Mouse (Mus musculus) testis, adult 2 months (tissue): ENCODE results near the gene 9430097D07Rik. TPM values are rescaled to one million over a fixed set of nuclear protein-coding genes. Genes with fewer than 3 reads are reported as not detected.

Source experiments
- H3K27ac ChIP-seq: fragments of 200-500 bp; 2 replicates; pipeline ENCODE4 v1.5.1; 2012; ENCODE audit warnings: low read depth, low read length; ENCODE audit not compliant: control insufficient read depth, insufficient read depth
- H3K27me3 ChIP-seq: fragments of 200-500 bp; 2 replicates; pipeline ENCODE4 v1.6.1; 2012; ENCODE audit warnings: mild to moderate bottlenecking, low read length, moderate library complexity; ENCODE audit not compliant: control insufficient read depth, insufficient read depth
- H3K36me3 ChIP-seq: fragments of 200-500 bp; 2 replicates; pipeline ENCODE4 v1.6.1; 2012; ENCODE audit warnings: mild to moderate bottlenecking, low read length; ENCODE audit not compliant: control insufficient read depth, insufficient read depth
- H3K4me1 ChIP-seq: fragments of 200-500 bp; 2 replicates; pipeline ENCODE4 v1.6.1; 2012; ENCODE audit warnings: low read length; ENCODE audit not compliant: control insufficient read depth, insufficient read depth
- H3K4me3 ChIP-seq: fragments of 200-500 bp; 2 replicates; pipeline ENCODE4 v1.5.1; 2012; ENCODE audit warnings: low read depth, mild to moderate bottlenecking, low read length, moderate library complexity, mixed read lengths; ENCODE audit not compliant: control insufficient read depth
- CTCF ChIP-seq: fragments of 200-500 bp; IDR thresholded peaks from 2 replicates; pipeline ENCODE4 v1.5.1; 2012; ENCODE audit warnings: low read depth, mild to moderate bottlenecking, inconsistent platforms, low read length, moderate library complexity; ENCODE audit not compliant: control insufficient read depth, insufficient read depth, insufficient replicate concordance
- POLR2A ChIP-seq: fragments of 200-500 bp; IDR thresholded peaks from 2 replicates; pipeline ENCODE4 v1.6.1; 2012; ENCODE audit warnings: low read depth, mild to moderate bottlenecking, inconsistent platforms, low read length, moderate library complexity; ENCODE audit not compliant: control insufficient read depth
- polyA plus RNA-seq: library from polyadenylated mRNA; depleted of rRNA; stranded (reverse); fragments of >200 nt; gene quantifications from 2 replicates; pipeline ENCODE4 v1.2.3, GENCODE M21; 2012

The 9430097D07Rik gene
- polyA plus RNA-seq, 1 experiment, result 2.3 TPM

DNA sequence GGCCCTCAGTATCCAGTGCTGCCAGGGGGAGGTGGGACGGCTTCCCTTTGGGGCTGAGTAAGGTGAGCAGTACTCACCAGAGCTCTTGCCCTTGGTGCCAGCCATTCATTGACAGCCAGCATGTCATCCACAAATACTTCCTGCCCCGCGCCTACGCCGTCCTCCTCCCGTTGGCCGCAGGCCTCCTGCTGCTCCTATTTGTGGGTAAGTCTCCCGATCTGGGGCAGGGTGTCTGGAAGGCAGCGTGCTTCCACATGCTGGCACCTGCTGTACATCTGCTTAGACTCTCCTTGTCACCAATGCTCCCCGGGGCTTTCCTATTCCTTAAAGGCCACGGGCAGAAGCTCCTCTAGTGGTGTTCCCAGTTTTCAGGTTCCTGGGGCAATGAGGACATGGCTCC, 3.3 kb downstream of the 9430097D07Rik start:
- Histone ChIP-seq H3K36me3 (no peaks in the 10 kb centered on the region), H3K27me3 (peaks cover 2% of the 10 kb centered on the region), H3K27ac (no peak overlapping the region), H3K4me1 (peaks cover 4% of the 10 kb centered on the region), H3K4me3 (peak overlapping the region; percentile 49)
- TF ChIP-seq CTCF (no peak), POLR2A (no peak)

- H3K4me1 ChIP-seq, result peaks cover 4% of the 10 kb centered on the region
- H3K27ac ChIP-seq, result peak within 1 kb of the TSS; percentile 57
- no peaks in the 10 kb centered on the region for H3K36me3 ChIP-seq
- peak within 1 kb of the TSS; percentile 78 for H3K4me3 ChIP-seq
- peak; percentile 63 for TF ChIP-seq POLR2A
- no peak for TF ChIP-seq CTCF
- H3K27me3 ChIP-seq, result peaks cover 2% of the 10 kb centered on the region
Measured at GRCm38 (mm10) chr2:32570698-32571494, 4.6 kb downstream of the 9430097D07Rik start, which contains the start of gene Dpm2. TSS of gene Dpm2 (plus strand) at chr2:32570858.

DNA sequence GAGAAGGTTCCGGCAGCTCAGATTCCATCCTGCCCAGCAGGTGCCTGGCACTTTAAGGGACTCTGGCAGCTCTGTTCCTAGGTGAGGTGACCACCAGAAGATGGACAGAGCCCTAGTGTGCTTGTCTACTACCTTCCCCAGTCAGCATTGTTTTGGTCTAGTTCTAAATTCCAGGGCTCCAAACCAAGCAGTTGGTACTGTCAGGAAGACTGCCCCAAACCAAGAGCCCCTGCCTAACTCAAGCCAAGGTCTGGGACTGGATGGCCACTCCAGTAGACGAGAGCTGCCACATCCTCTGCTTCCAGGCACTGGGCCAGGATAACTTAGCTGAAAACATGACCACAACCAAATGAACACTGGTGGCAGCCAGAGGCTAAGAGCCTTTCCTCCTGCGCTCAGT, 6.5 kb downstream of the 9430097D07Rik start:
- Histone ChIP-seq H3K36me3 (no peaks in the 10 kb centered on the region), H3K27ac (no peak overlapping the region), H3K27me3 (no peaks in the 10 kb centered on the region), H3K4me1 (peaks cover 4% of the 10 kb centered on the region), H3K4me3 (no peak overlapping the region)
- TF ChIP-seq CTCF (no peak), POLR2A (no peak)

DNA sequence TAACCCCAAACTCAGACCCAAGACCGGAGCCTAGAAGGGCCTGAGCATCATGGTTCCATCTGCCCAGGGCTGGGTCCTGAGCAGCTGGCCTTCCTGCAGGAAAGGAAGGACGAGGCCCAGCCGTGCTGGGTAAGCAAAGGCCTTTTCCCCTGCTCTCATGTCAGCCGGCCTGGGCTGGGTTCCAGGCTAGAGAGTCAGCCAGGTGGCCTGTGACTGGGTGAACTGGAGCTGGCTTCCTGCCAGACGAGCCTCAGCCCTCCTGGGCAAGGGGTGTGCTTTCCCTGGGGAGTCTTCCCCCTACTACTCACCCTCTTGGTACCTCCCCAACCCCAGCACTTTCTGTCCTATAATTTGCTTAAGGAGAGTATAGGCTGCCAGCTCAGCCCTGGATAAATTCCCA, 7.3 kb downstream of the 9430097D07Rik start:
- Histone ChIP-seq H3K27ac (no peak overlapping the region), H3K36me3 (no peaks in the 10 kb centered on the region), H3K4me1 (peaks cover 4% of the 10 kb centered on the region), H3K27me3 (no peaks in the 10 kb centered on the region), H3K4me3 (no peak overlapping the region)
- no peak for TF ChIP-seq CTCF
- TF ChIP-seq POLR2A, result no peak

- H3K4me3 ChIP-seq, result no peak overlapping the region
- TF ChIP-seq CTCF (peak; percentile 69; the same call in 1 of the 2 replicates), POLR2A (no peak)
- H3K4me1 ChIP-seq, result peaks cover 4% of the 10 kb centered on the region
- H3K27me3 ChIP-seq, result no peaks in the 10 kb centered on the region
- no peaks in the 10 kb centered on the region for H3K36me3 ChIP-seq
- H3K27ac ChIP-seq, result no peak overlapping the region
Measured at GRCm38 (mm10) chr2:32566536-32567063, 8.9 kb downstream of the 9430097D07Rik start.

DNA sequence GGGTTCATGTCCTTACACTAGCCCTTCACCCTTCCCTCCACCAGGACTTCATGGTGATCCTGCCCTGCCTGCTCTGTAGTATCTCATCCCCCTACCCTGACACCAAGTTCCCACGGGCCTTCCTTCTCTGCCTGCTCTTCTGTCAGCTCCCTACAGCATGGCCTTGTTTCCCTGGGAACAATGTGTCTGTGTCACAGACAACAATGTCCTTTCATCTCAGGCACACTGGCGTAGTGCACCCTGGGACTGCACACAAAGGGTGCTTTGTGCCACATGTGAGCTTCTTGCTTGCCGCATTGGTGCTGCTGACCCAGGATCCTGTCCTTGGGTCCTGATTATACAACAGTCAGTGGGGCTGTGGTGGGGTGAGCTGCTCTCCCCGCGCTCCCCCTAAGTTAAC, 15.9 kb downstream of the 9430097D07Rik start:
- Histone ChIP-seq H3K4me3 (no peak overlapping the region), H3K36me3 (no peaks in the 10 kb centered on the region), H3K27me3 (no peaks in the 10 kb centered on the region), H3K27ac (peak overlapping the region; percentile 3), H3K4me1 (no peaks in the 10 kb centered on the region)
- no peak for TF ChIP-seq POLR2A
- no peak for TF ChIP-seq CTCF

DNA sequence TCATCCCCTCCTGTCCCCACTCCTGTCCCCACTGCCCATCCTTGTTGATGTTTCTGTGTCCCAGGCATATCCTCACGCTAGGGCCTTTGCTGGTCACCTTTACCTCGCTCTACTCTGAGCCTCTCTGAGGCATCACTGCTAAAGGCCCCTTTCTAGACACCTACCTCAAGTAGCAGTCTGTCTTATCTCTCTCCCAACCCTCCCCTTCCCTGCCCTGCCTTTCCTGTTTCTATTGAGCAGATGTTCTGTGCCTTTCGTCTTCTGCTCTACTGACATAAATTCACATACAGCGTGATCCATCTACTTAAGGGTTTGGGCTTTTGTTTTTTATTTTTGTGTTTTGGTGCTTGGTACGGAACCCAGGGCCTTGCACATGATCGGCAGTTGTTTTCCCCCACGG, 19.5 kb downstream of the 9430097D07Rik start:
- Histone ChIP-seq H3K27me3 (no peaks in the 10 kb centered on the region), H3K27ac (no peak overlapping the region), H3K4me3 (no peak overlapping the region), H3K4me1 (no peaks in the 10 kb centered on the region), H3K36me3 (no peaks in the 10 kb centered on the region)
- TF ChIP-seq CTCF, result no peak
